In genomic region chr7:128724761-128725160, GRCm38 (mm10) we compare ENCODE assay signal across 8 mouse cellular contexts. TPM values are rescaled to one million over a fixed set of nuclear protein-coding genes. Genes with fewer than 3 reads are reported as not detected.
A peak's percentile ranks its signal among the peaks of the same experiment; 100 is the strongest.
DNase-seq lines count a peak whose midpoint lies in the region; ATAC-seq and TF ChIP-seq lines count a peak whose summit lies in the region.

No protein-coding gene starts in this region.

- H3K27me3 ChIP-seq in G1E (ENCODE audit: insufficient read depth, low read length): no peaks in the 10 kb centered on the region
- no peaks in the 10 kb centered on the region for H3K27me3 ChIP-seq in forebrain, embryonic 16.5 days (replicated peaks; ENCODE audit: control insufficient read depth, insufficient read depth, low read length)
- no peaks in the 10 kb centered on the region for H3K27me3 ChIP-seq in liver, embryonic 15.5 days
- no peaks in the 10 kb centered on the region for H3K27me3 ChIP-seq in neural tube, embryonic 12.5 days (replicated peaks)

- 12% methylated on average over 4 of the region's 4 CpGs for WGBS in forebrain, embryonic 16.5 days
- WGBS in liver, embryonic 15.5 days (ENCODE audit: insufficient replicate concordance): 26% methylated on average over 4 of the region's 4 CpGs
- WGBS in neural tube, embryonic 12.5 days: 44% methylated on average over 4 of the region's 4 CpGs

- H3K4me3 ChIP-seq in G1E (ENCODE audit: low read depth, low read length): no peak overlapping the region
- no peak overlapping the region for H3K4me3 ChIP-seq in forebrain, embryonic 16.5 days (replicated peaks; ENCODE audit: low read length)
- H3K4me3 ChIP-seq in liver, embryonic 15.5 days (replicated peaks): no peak overlapping the region
- H3K4me3 ChIP-seq in neural tube, embryonic 12.5 days: no peak overlapping the region

- DNase-seq in G1E (ENCODE audit: low spot score): peak; percentile 67
- peak; percentile 70 for DNase-seq in cerebellum, adult 11-12 months
- peak; percentile 48 to 59 for DNase-seq in heart, postnatal 36 days
- peak; percentile 87 for DNase-seq in layer of hippocampus, adult 11-12 months (ENCODE audit: low spot score)
- DNase-seq in thymus, postnatal 10 days (ENCODE audit: low spot score in 2 of 2): peak; percentile 62 to 76

- peaks cover 80% of the 10 kb centered on the region for H3K36me3 ChIP-seq in G1E (replicated peaks)
- H3K36me3 ChIP-seq in forebrain, embryonic 16.5 days (ENCODE audit: control insufficient read depth, insufficient read depth): peaks cover 1% of the 10 kb centered on the region; the same call in 1 of the 2 replicates
- peaks cover 33% of the 10 kb centered on the region for H3K36me3 ChIP-seq in liver, embryonic 15.5 days (replicated peaks)
- H3K36me3 ChIP-seq in neural tube, embryonic 12.5 days: peaks cover 23% of the 10 kb centered on the region

- peak; percentile 78 for ATAC-seq in G1E (ENCODE audit: extremely low read depth, insufficient number of reproducible peaks, low FRiP score, poor library complexity, severe bottlenecking)
- ATAC-seq in forebrain, embryonic 16.5 days: peak; percentile 96
- peak; percentile 62 for ATAC-seq in liver, embryonic 15.5 days (ENCODE audit: insufficient read depth)
- 0 out of 2 replicates have a peak, but pooled peaks have one; percentile 25 for ATAC-seq in neural tube, embryonic 12.5 days (ENCODE audit: low FRiP score, low read depth)

- H3K4me2 ChIP-seq in forebrain, embryonic 16.5 days (ENCODE audit: low read length): no peak overlapping the region
- H3K4me2 ChIP-seq in liver, embryonic 15.5 days: no peak overlapping the region
- no peak overlapping the region for H3K4me2 ChIP-seq in neural tube, embryonic 12.5 days (replicated peaks)

- no peaks in the 10 kb centered on the region for H3K9me3 ChIP-seq in G1E (replicated peaks)
- H3K9me3 ChIP-seq in forebrain, embryonic 16.5 days (ENCODE audit: control insufficient read depth, low read length): no peaks in the 10 kb centered on the region
- no peaks in the 10 kb centered on the region for H3K9me3 ChIP-seq in liver, embryonic 15.5 days (replicated peaks)
- H3K9me3 ChIP-seq in neural tube, embryonic 12.5 days: no peaks in the 10 kb centered on the region

- peaks cover 36% of the 10 kb centered on the region for H3K4me1 ChIP-seq in G1E (ENCODE audit: insufficient read depth, low read depth, low read length)
- H3K4me1 ChIP-seq in forebrain, embryonic 16.5 days (replicated peaks; ENCODE audit: control insufficient read depth, insufficient read depth, low read length): peaks cover 20% of the 10 kb centered on the region
- H3K4me1 ChIP-seq in liver, embryonic 15.5 days (replicated peaks): peaks cover 25% of the 10 kb centered on the region
- H3K4me1 ChIP-seq in neural tube, embryonic 12.5 days: peaks cover 12% of the 10 kb centered on the region

- intact Hi-C loops in heart, postnatal 36 days (cut with DNase I): no loop called here

- no peak overlapping the region for H3K9ac ChIP-seq in forebrain, embryonic 16.5 days (replicated peaks; ENCODE audit: low read depth, low read length)
- H3K9ac ChIP-seq in liver, embryonic 15.5 days: no peak overlapping the region
- no peak overlapping the region for H3K9ac ChIP-seq in neural tube, embryonic 12.5 days

- TF ChIP-seq CTCF in G1E (IDR thresholded peaks at IDR 0.05; ENCODE audit: low read depth, low read length): peak; percentile 43; the same call in 1 of the 2 replicates

- 0 out of 2 replicates have a peak overlapping the region, but pooled peaks have one; percentile 16 for H3K27ac ChIP-seq in forebrain, embryonic 16.5 days (ENCODE audit: low read length)
- no peak overlapping the region for H3K27ac ChIP-seq in liver, embryonic 15.5 days (replicated peaks)
- H3K27ac ChIP-seq in neural tube, embryonic 12.5 days: no peak overlapping the region

RNA-seq across cellular contexts. Expression of gene Mcmbp, which starts 15.5 kb away (rescaled TPM):
- total RNA-seq in G1E (2014; fragmentation: Nextera tagmentation): 91.6 and 100 TPM in 2 replicates
- total RNA-seq in G1E (2017): 56.3 and 62.9 TPM in 2 replicates
- polyA plus RNA-seq in G1E (2012): 16.5 and 28.6 TPM in 2 replicates
- 59.0 and 60.8 TPM in 2 replicates for polyA plus RNA-seq in forebrain, embryonic 16.5 days (2015; fragmentation: Nextera tagmentation; extraction: Ambion mirVana)
- total RNA-seq in heart, postnatal 36 days (2021): 10 to 100 TPM; 21.5 to 26.0 TPM
- polyA plus RNA-seq in liver, embryonic 15.5 days (2015; fragmentation: Nextera tagmentation; extraction: Ambion mirVana): 19.0 and 19.7 TPM in 2 replicates
- polyA plus RNA-seq in neural tube, embryonic 12.5 days (2016; fragmentation: Nextera tagmentation; extraction: Ambion mirVana): 61.8 and 66.2 TPM in 2 replicates

RNA-seq across cellular contexts. Expression of gene Sec23ip, which starts 20.0 kb away (rescaled TPM):
- total RNA-seq in G1E (2014; fragmentation: Nextera tagmentation) (41.8 and 44.7 TPM in 2 replicates), G1E (2017) (37.9 and 43.2 TPM in 2 replicates)
- polyA plus RNA-seq in G1E (2012): 10.1 and 15.5 TPM in 2 replicates
- 37.5 and 38.6 TPM in 2 replicates for polyA plus RNA-seq in forebrain, embryonic 16.5 days (2015; fragmentation: Nextera tagmentation; extraction: Ambion mirVana)
- total RNA-seq in heart, postnatal 36 days (2021): 10 to 100 TPM; 27.3 to 29.0 TPM
- 16.2 and 16.3 TPM in 2 replicates for polyA plus RNA-seq in liver, embryonic 15.5 days (2015; fragmentation: Nextera tagmentation; extraction: Ambion mirVana)
- polyA plus RNA-seq in neural tube, embryonic 12.5 days (2016; fragmentation: Nextera tagmentation; extraction: Ambion mirVana): 42.4 and 42.9 TPM in 2 replicates

Comparison
In these comparisons a context has a peak if more than half of its experiments do, and no peak if none do; other contexts are left out.
1. ATAC-seq: peak in every context shown above with its lines; median percentile 96 in forebrain, embryonic 16.5 days; 78 in G1E; 62 in liver, embryonic 15.5 days; 25 in neural tube, embryonic 12.5 days.